Mouse (Mus musculus): Measurements from ENCODE around the gene Neurl1a. TPM values are rescaled to one million over a fixed set of nuclear protein-coding genes. Genes with fewer than 3 reads are reported as not detected.

Neurl1a gene
- polyA plus RNA-seq, 1 experiment = 3.7 TPM

- TF ChIP-seq CEBPB (IDR thresholded peaks at IDR 0.05; ENCODE audit: low read depth) (no peak), MYOD1 (IDR thresholded peaks at IDR 0.05; ENCODE audit: control insufficient read depth, insufficient read length, low read depth) (no peak)
Measured at GRCm38 (mm10) chr19:47248906-47249568, 70.4 kb downstream of the Neurl1a start.

GRCm38 (mm10) chr19:47250931-47251330, 72.3 kb downstream of the Neurl1a start:
- Histone ChIP-seq H3K79me2 (ENCODE audit: control insufficient read depth, insufficient read depth) (no peaks in the 10 kb centered on the region), H3K79me3 (ENCODE audit: low read depth) (no peaks in the 10 kb centered on the region), H3ac (ENCODE audit: control insufficient read depth, insufficient read length, low read depth) (no peak overlapping the region), H3K27me3 (ENCODE audit: control insufficient read depth, insufficient read depth, insufficient read length) (no peaks in the 10 kb centered on the region), H3K4me3 (ENCODE audit: insufficient read depth, poor library complexity, severe bottlenecking) (no peak overlapping the region), H3K36me3 (ENCODE audit: control insufficient read depth, insufficient read depth) (no peaks in the 10 kb centered on the region)
- TF ChIP-seq CTCF (IDR thresholded peaks at IDR 0.05; ENCODE audit: control insufficient read depth, insufficient read depth, insufficient read length) (no peak), MYOG (IDR thresholded peaks at IDR 0.05; ENCODE audit: control insufficient read depth, extremely low read depth, insufficient read length) (no peak), MYOD1 (IDR thresholded peaks at IDR 0.05; ENCODE audit: control insufficient read depth, insufficient read length, low read depth) (no peak), CEBPB (IDR thresholded peaks at IDR 0.05; ENCODE audit: low read depth) (no peak), USF1 (IDR thresholded peaks at IDR 0.05; ENCODE audit: low read depth) (no peak), MAX (IDR thresholded peaks at IDR 0.05) (no peak), FOSL1 (IDR thresholded peaks at IDR 0.05; ENCODE audit: insufficient read depth, low read length, poor library complexity, severe bottlenecking) (no peak)

More at GRCm38 (mm10) chr19:47248906-47249568, 70.4 kb downstream of the Neurl1a start:
- H3K79me2 ChIP-seq (ENCODE audit: control insufficient read depth, insufficient read depth) = no peaks in the 10 kb centered on the region
- H3K4me3 ChIP-seq (ENCODE audit: insufficient read depth, poor library complexity, severe bottlenecking) = no peak overlapping the region
- no peaks in the 10 kb centered on the region for H3K27me3 ChIP-seq (ENCODE audit: control insufficient read depth, insufficient read depth, insufficient read length)
- H3K79me3 ChIP-seq (ENCODE audit: low read depth) = no peaks in the 10 kb centered on the region
- H3K36me3 ChIP-seq (ENCODE audit: control insufficient read depth, insufficient read depth) = no peaks in the 10 kb centered on the region
- H3ac ChIP-seq (ENCODE audit: control insufficient read depth, insufficient read length, low read depth) = no peak overlapping the region

GRCm38 (mm10) chr19:47253053-47253628, 74.5 kb downstream of the Neurl1a start:
- Histone ChIP-seq H3K27me3 (ENCODE audit: control insufficient read depth, insufficient read depth, insufficient read length) (no peaks in the 10 kb centered on the region), H3K79me2 (ENCODE audit: control insufficient read depth, insufficient read depth) (no peaks in the 10 kb centered on the region), H3ac (ENCODE audit: control insufficient read depth, insufficient read length, low read depth) (no peak overlapping the region), H3K79me3 (ENCODE audit: low read depth) (no peaks in the 10 kb centered on the region), H3K36me3 (ENCODE audit: control insufficient read depth, insufficient read depth) (no peaks in the 10 kb centered on the region), H3K4me3 (ENCODE audit: insufficient read depth, poor library complexity, severe bottlenecking) (no peak overlapping the region)
- TF ChIP-seq CEBPB (IDR thresholded peaks at IDR 0.05; ENCODE audit: low read depth) (no peak), USF1 (IDR thresholded peaks at IDR 0.05; ENCODE audit: low read depth) (no peak), MAX (IDR thresholded peaks at IDR 0.05) (no peak), CTCF (IDR thresholded peaks at IDR 0.05; ENCODE audit: control insufficient read depth, insufficient read depth, insufficient read length) (no peak), MYOG (IDR thresholded peaks at IDR 0.05; ENCODE audit: control insufficient read depth, extremely low read depth, insufficient read length) (no peak), FOSL1 (IDR thresholded peaks at IDR 0.05; ENCODE audit: insufficient read depth, low read length, poor library complexity, severe bottlenecking) (no peak)

- no peak for TF ChIP-seq USF1 (IDR thresholded peaks at IDR 0.05; ENCODE audit: low read depth)
- no peak for TF ChIP-seq CTCF (IDR thresholded peaks at IDR 0.05; ENCODE audit: control insufficient read depth, insufficient read depth, insufficient read length)
- no peak for TF ChIP-seq MAX (IDR thresholded peaks at IDR 0.05)
- TF ChIP-seq MYOD1 (IDR thresholded peaks at IDR 0.05; ENCODE audit: control insufficient read depth, insufficient read length, low read depth) = no peak
- TF ChIP-seq MYOG (IDR thresholded peaks at IDR 0.05; ENCODE audit: control insufficient read depth, extremely low read depth, insufficient read length) = no peak
- no peak for TF ChIP-seq FOSL1 (IDR thresholded peaks at IDR 0.05; ENCODE audit: insufficient read depth, low read length, poor library complexity, severe bottlenecking)
- no peak for TF ChIP-seq CEBPB (IDR thresholded peaks at IDR 0.05; ENCODE audit: low read depth)
- H3K4me3 ChIP-seq (ENCODE audit: insufficient read depth, poor library complexity, severe bottlenecking) = no peak overlapping the region
- H3ac ChIP-seq (ENCODE audit: control insufficient read depth, insufficient read length, low read depth) = no peak overlapping the region
- H3K27me3 ChIP-seq (ENCODE audit: control insufficient read depth, insufficient read depth, insufficient read length) = no peaks in the 10 kb centered on the region
- H3K36me3 ChIP-seq (ENCODE audit: control insufficient read depth, insufficient read depth) = no peaks in the 10 kb centered on the region
- H3K79me2 ChIP-seq (ENCODE audit: control insufficient read depth, insufficient read depth) = no peaks in the 10 kb centered on the region
- no peaks in the 10 kb centered on the region for H3K79me3 ChIP-seq (ENCODE audit: low read depth)
Measured at GRCm38 (mm10) chr19:47255036-47255435, 76.4 kb downstream of the Neurl1a start.

GRCm38 (mm10) chr19:47255919-47256318, 77.3 kb downstream of the Neurl1a start:
- Histone ChIP-seq H3K4me3 (ENCODE audit: insufficient read depth, poor library complexity, severe bottlenecking) (no peak overlapping the region), H3K79me3 (ENCODE audit: low read depth) (no peaks in the 10 kb centered on the region), H3ac (ENCODE audit: control insufficient read depth, insufficient read length, low read depth) (no peak overlapping the region), H3K36me3 (ENCODE audit: control insufficient read depth, insufficient read depth) (no peaks in the 10 kb centered on the region), H3K79me2 (ENCODE audit: control insufficient read depth, insufficient read depth) (no peaks in the 10 kb centered on the region), H3K27me3 (ENCODE audit: control insufficient read depth, insufficient read depth, insufficient read length) (no peaks in the 10 kb centered on the region)
- TF ChIP-seq USF1 (IDR thresholded peaks at IDR 0.05; ENCODE audit: low read depth) (no peak), MYOG (IDR thresholded peaks at IDR 0.05; ENCODE audit: control insufficient read depth, extremely low read depth, insufficient read length) (no peak), CTCF (IDR thresholded peaks at IDR 0.05; ENCODE audit: control insufficient read depth, insufficient read depth, insufficient read length) (no peak), FOSL1 (IDR thresholded peaks at IDR 0.05; ENCODE audit: insufficient read depth, low read length, poor library complexity, severe bottlenecking) (no peak), CEBPB (IDR thresholded peaks at IDR 0.05; ENCODE audit: low read depth) (no peak), MYOD1 (IDR thresholded peaks at IDR 0.05; ENCODE audit: control insufficient read depth, insufficient read length, low read depth) (no peak), MAX (IDR thresholded peaks at IDR 0.05) (no peak)

GRCm38 (mm10) chr19:47259581-47259980, 81.0 kb downstream of the Neurl1a start:
- TF ChIP-seq CEBPB (IDR thresholded peaks at IDR 0.05; ENCODE audit: low read depth) (no peak), CTCF (IDR thresholded peaks at IDR 0.05; ENCODE audit: control insufficient read depth, insufficient read depth, insufficient read length) (peak; percentile 42), MYOD1 (IDR thresholded peaks at IDR 0.05; ENCODE audit: control insufficient read depth, insufficient read length, low read depth) (no peak), MAX (IDR thresholded peaks at IDR 0.05) (no peak)
- no peaks in the 10 kb centered on the region for H3K79me3 ChIP-seq (ENCODE audit: low read depth)
- no peaks in the 10 kb centered on the region for H3K36me3 ChIP-seq (ENCODE audit: control insufficient read depth, insufficient read depth)
- no peak overlapping the region for H3K4me3 ChIP-seq (ENCODE audit: insufficient read depth, poor library complexity, severe bottlenecking)
- no peaks in the 10 kb centered on the region for H3K27me3 ChIP-seq (ENCODE audit: control insufficient read depth, insufficient read depth, insufficient read length)
- H3K79me2 ChIP-seq (ENCODE audit: control insufficient read depth, insufficient read depth) = no peaks in the 10 kb centered on the region
- no peak overlapping the region for H3ac ChIP-seq (ENCODE audit: control insufficient read depth, insufficient read length, low read depth)

All from C2C12 (cell line).